Mouse (Mus musculus): ENCODE data around the gene Banp. TPM values are rescaled to one million over a fixed set of nuclear protein-coding genes. Genes with fewer than 3 reads are reported as not detected.

The Banp gene
- polyA plus RNA-seq, 2 experiments: 33.2 to 97.7 TPM

DNA sequence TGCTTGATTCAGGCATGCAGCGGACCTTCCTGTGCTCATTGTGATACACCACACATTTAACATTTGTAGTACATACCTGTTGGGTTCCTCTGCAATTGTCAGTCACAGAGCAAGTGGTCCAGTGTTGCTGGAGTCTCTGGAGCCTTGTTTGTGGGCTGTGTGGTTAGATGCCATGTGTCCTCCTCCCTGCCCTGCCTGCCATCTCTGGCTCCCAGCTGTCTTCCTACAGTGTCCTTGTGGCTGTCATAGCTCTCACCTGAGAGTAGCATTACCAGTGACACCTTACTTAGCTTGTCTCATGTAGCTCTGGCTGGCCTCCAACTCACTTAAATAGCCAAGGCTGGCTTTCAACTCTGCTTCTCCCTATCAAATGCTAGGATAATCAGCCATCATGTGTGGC, 69.6 kb downstream of the Banp start:
- ATAC-seq (ENCODE audit: low FRiP score, low read depth): no peak
- Histone ChIP-seq H3K4me3 (replicated peaks; ENCODE audit: low read length) (no peak overlapping the region), H3K27me3 (ENCODE audit: control insufficient read depth, insufficient read depth, low read length) (no peaks in the 10 kb centered on the region), H3K4me1 (ENCODE audit: control insufficient read depth, insufficient read depth, low read length) (peaks cover 7% of the 10 kb centered on the region; the same call in 1 of the 2 replicates), H3K4me2 (replicated peaks; ENCODE audit: low read depth, low read length, severe bottlenecking) (no peak overlapping the region), H3K9ac (ENCODE audit: low read depth, low read length, severe bottlenecking) (no peak overlapping the region), H3K9me3 (ENCODE audit: control insufficient read depth, low read length) (no peaks in the 10 kb centered on the region), H3K36me3 (ENCODE audit: control insufficient read depth, insufficient read depth, low read length) (peaks cover 50% of the 10 kb centered on the region), H3K27ac (replicated peaks; ENCODE audit: low read depth, low read length) (0 out of 2 replicates have a peak overlapping the region, but pooled peaks have one; percentile 13)
- 89% methylated on average over 1 of the region's 1 CpGs for WGBS
- no peak for TF ChIP-seq POLR2A (IDR thresholded peaks at IDR 0.05; ENCODE audit: borderline replicate concordance, extremely low read depth, insufficient read depth, insufficient read length)
- no peak for DNase-seq (ENCODE audit: low spot score)

DNA sequence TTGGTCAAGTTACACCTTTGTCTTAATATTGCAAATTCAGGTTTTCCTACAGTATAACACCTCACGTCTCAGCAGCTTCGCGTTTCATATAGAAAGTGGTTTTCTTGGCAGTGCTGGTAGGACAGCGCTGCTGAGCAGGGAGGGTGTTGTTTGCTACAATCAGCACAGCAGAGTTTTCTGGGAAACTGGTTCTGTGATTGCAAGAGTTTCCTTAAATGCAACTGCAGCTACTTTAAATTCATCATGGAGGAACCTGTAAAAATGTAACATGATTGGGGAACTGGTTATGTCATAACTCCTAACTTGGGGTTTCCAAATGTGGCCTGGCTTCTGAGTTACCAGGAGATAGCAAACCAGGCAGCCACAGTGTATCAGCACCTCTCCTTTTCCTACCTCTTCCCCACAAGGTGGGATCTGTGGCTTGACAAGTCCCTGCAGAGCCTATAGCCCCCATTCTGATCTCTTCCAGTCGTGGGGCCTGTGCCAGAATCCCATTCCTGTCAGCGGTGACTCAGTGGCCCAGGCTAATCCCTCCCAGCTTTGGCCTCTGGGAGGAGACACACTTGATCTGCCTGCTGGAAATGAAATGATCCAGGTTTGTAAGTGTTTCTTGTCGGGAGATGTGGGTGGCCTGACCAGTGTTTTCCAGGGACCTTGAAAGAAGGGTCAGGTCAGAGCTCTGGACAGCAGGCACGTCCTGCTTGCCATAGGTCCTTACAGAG, 70.7 kb downstream of the Banp start:
- Histone ChIP-seq H3K4me3 (replicated peaks; ENCODE audit: low read length) (no peak overlapping the region), H3K36me3 (ENCODE audit: control insufficient read depth, insufficient read depth, low read length) (peaks cover 57% of the 10 kb centered on the region), H3K9me3 (ENCODE audit: control insufficient read depth, low read length) (no peaks in the 10 kb centered on the region), H3K4me1 (ENCODE audit: control insufficient read depth, insufficient read depth, low read length) (peaks cover 7% of the 10 kb centered on the region; the same call in 1 of the 2 replicates), H3K27ac (replicated peaks; ENCODE audit: low read depth, low read length) (no peak overlapping the region), H3K9ac (ENCODE audit: low read depth, low read length, severe bottlenecking) (no peak overlapping the region), H3K27me3 (ENCODE audit: control insufficient read depth, insufficient read depth, low read length) (no peaks in the 10 kb centered on the region), H3K4me2 (replicated peaks; ENCODE audit: low read depth, low read length, severe bottlenecking) (no peak overlapping the region)
- DNase-seq (ENCODE audit: low spot score) (no peak), ATAC-seq (ENCODE audit: low FRiP score, low read depth) (no peak)
- WGBS: 79% methylated on average over 8 of the region's 8 CpGs
- TF ChIP-seq POLR2A (IDR thresholded peaks at IDR 0.05; ENCODE audit: borderline replicate concordance, extremely low read depth, insufficient read depth, insufficient read length): no peak

DNA sequence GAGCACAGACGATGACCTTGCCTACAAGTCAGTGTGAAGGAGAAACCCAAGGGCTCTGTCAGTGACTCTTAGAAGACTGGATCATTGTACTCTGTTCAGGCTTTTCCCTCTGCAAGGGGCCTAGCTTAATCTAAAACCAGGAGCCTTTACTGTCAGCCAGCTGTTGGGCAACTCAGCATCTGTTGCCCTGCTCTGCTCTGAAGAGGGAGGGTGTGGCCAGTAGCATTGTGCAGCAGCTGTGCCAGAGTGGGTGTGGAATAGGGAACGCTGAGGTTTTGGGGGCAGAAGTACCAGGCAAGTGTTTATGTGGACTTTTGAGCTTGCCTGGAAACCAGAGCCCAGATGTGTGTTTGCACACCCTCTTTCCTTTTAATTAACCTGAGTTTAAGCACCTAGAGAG, 72.2 kb downstream of the Banp start:
- Histone ChIP-seq H3K36me3 (ENCODE audit: control insufficient read depth, insufficient read depth, low read length) (peaks cover 66% of the 10 kb centered on the region), H3K4me3 (replicated peaks; ENCODE audit: low read length) (no peak overlapping the region), H3K27me3 (ENCODE audit: control insufficient read depth, insufficient read depth, low read length) (no peaks in the 10 kb centered on the region), H3K9ac (ENCODE audit: low read depth, low read length, severe bottlenecking) (no peak overlapping the region), H3K9me3 (ENCODE audit: control insufficient read depth, low read length) (no peaks in the 10 kb centered on the region), H3K4me2 (replicated peaks; ENCODE audit: low read depth, low read length, severe bottlenecking) (no peak overlapping the region), H3K4me1 (ENCODE audit: control insufficient read depth, insufficient read depth, low read length) (peaks cover 7% of the 10 kb centered on the region; the same call in 1 of the 2 replicates), H3K27ac (replicated peaks; ENCODE audit: low read depth, low read length) (0 out of 2 replicates have a peak overlapping the region, but pooled peaks have one; percentile 39)
- DNase-seq (ENCODE audit: low spot score): peak; percentile 50
- TF ChIP-seq POLR2A (IDR thresholded peaks at IDR 0.05; ENCODE audit: borderline replicate concordance, extremely low read depth, insufficient read depth, insufficient read length): no peak
- peak; percentile 54 for ATAC-seq (ENCODE audit: low FRiP score, low read depth)
- WGBS: 57% methylated on average over 2 of the region's 2 CpGs

DNA sequence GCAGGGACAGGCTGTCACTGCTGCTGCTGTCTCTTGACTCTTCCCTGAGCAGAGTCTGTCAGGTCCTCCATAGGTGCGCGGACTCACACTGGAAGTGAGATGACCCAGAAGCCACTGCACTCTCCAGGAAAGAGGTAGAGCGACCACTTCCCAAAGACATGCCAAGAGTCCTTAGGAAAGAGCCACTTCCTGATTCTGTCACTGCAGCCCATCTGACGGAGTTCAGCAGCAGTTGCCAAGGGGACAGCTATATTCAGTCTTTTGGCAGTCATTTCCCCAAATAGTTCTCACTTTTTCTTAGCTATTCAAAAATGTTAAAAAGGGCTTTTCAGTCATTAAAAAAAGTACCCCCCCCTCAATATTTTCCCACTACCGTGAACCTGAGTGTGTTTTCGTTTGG, 72.7 kb downstream of the Banp start:
- Histone ChIP-seq H3K36me3 (ENCODE audit: control insufficient read depth, insufficient read depth, low read length) (peaks cover 69% of the 10 kb centered on the region), H3K27ac (replicated peaks; ENCODE audit: low read depth, low read length) (no peak overlapping the region), H3K4me2 (replicated peaks; ENCODE audit: low read depth, low read length, severe bottlenecking) (no peak overlapping the region), H3K27me3 (ENCODE audit: control insufficient read depth, insufficient read depth, low read length) (no peaks in the 10 kb centered on the region), H3K9me3 (ENCODE audit: control insufficient read depth, low read length) (no peaks in the 10 kb centered on the region), H3K4me3 (replicated peaks; ENCODE audit: low read length) (no peak overlapping the region), H3K9ac (ENCODE audit: low read depth, low read length, severe bottlenecking) (no peak overlapping the region), H3K4me1 (ENCODE audit: control insufficient read depth, insufficient read depth, low read length) (peaks cover 7% of the 10 kb centered on the region; the same call in 1 of the 2 replicates)
- no peak for TF ChIP-seq POLR2A (IDR thresholded peaks at IDR 0.05; ENCODE audit: borderline replicate concordance, extremely low read depth, insufficient read depth, insufficient read length)
- no peak for ATAC-seq (ENCODE audit: low FRiP score, low read depth)
- WGBS: 88% methylated on average over 6 of the region's 6 CpGs
- no peak for DNase-seq (ENCODE audit: low spot score)

DNA sequence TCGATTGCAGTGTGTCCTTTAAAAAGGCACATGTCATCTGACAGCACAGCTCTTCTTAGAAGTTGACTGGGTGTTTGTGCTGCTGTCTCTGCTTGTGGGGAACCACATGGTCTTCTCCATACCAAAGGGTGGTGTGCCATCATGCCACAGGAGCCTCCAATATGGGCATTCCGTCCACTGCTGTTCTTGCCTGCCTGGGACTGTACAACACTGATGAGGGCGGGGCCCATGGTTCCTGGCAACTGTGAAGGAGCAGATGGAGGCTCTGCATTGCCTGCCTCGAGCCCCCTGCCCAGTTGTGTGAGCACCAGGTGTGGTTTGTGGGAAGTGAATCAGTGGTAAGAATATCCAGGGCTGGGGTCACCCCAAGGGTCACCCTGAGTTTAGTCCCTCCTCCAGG, 73.2 kb downstream of the Banp start:
- H3K4me1 ChIP-seq (ENCODE audit: control insufficient read depth, insufficient read depth, low read length): peaks cover 7% of the 10 kb centered on the region; the same call in 1 of the 2 replicates
- DNase-seq (ENCODE audit: low spot score): no peak
- no peaks in the 10 kb centered on the region for H3K27me3 ChIP-seq (ENCODE audit: control insufficient read depth, insufficient read depth, low read length)
- H3K9ac ChIP-seq (ENCODE audit: low read depth, low read length, severe bottlenecking): no peak overlapping the region
- no peak overlapping the region for H3K4me3 ChIP-seq (replicated peaks; ENCODE audit: low read length)
- H3K9me3 ChIP-seq (ENCODE audit: control insufficient read depth, low read length): no peaks in the 10 kb centered on the region
- H3K27ac ChIP-seq (replicated peaks; ENCODE audit: low read depth, low read length): no peak overlapping the region
- 79% methylated on average over 4 of the region's 4 CpGs for WGBS
- H3K4me2 ChIP-seq (replicated peaks; ENCODE audit: low read depth, low read length, severe bottlenecking): no peak overlapping the region
- H3K36me3 ChIP-seq (ENCODE audit: control insufficient read depth, insufficient read depth, low read length): peaks cover 69% of the 10 kb centered on the region
- ATAC-seq (ENCODE audit: low FRiP score, low read depth): no peak
- TF ChIP-seq POLR2A (IDR thresholded peaks at IDR 0.05; ENCODE audit: borderline replicate concordance, extremely low read depth, insufficient read depth, insufficient read length): no peak
